Mouse (Mus musculus) liver (tissue): ENCODE results near the gene Efna2.

Experiments
- DNase-seq: peaks from one replicate; pipeline ENCODE4 v3.0.0-alpha.2; 2020; ENCODE audit warnings: mixed read lengths

The Efna2 gene

GRCm38 (mm10) chr10:80142530-80142925 lies 36.8 kb upstream of the Efna2 start:
- DNase-seq: peak; percentile 76

GRCm38 (mm10) chr10:80143664-80144063 lies 35.6 kb upstream of the Efna2 start:
- no peak for DNase-seq

- DNase-seq: no peak
Measured at GRCm38 (mm10) chr10:80144159-80144558, 35.1 kb upstream of the Efna2 start.

- peak; percentile 81 for DNase-seq
Measured at GRCm38 (mm10) chr10:80144864-80145838, 34.1 kb upstream of the Efna2 start.

- DNase-seq: peak; percentile 75
Measured at GRCm38 (mm10) chr10:80145896-80146295, 33.4 kb upstream of the Efna2 start.

- no peak for DNase-seq
Measured at GRCm38 (mm10) chr10:80146568-80147011, 32.7 kb upstream of the Efna2 start.

GRCm38 (mm10) chr10:80147146-80147718 lies 32.0 kb upstream of the Efna2 start:
- DNase-seq: peak; percentile 76

- DNase-seq: peak; percentile 88
Measured at GRCm38 (mm10) chr10:80147719-80148601, 31.3 kb upstream of the Efna2 start, which contains the start of gene Midn. Midn (plus strand) TSS chr10:80148272.

GRCm38 (mm10) chr10:80148610-80149290 lies 30.5 kb upstream of the Efna2 start:
- DNase-seq: peak; percentile 93

GRCm38 (mm10) chr10:80149291-80150225 lies 29.7 kb upstream of the Efna2 start:
- DNase-seq: peak; percentile 97

- peak; percentile 68 for DNase-seq
Measured at GRCm38 (mm10) chr10:80150226-80151210, 28.8 kb upstream of the Efna2 start.

GRCm38 (mm10) chr10:80151211-80152034 lies 27.9 kb upstream of the Efna2 start:
- DNase-seq: peak; percentile 62

GRCm38 (mm10) chr10:80152071-80152872 lies 27.0 kb upstream of the Efna2 start:
- no peak for DNase-seq

GRCm38 (mm10) chr10:80152873-80153260 lies 26.4 kb upstream of the Efna2 start:
- no peak for DNase-seq

GRCm38 (mm10) chr10:80153713-80154112 lies 25.6 kb upstream of the Efna2 start:
- peak; percentile 61 for DNase-seq

GRCm38 (mm10) chr10:80154384-80154783 lies 24.9 kb upstream of the Efna2 start:
- no peak for DNase-seq

GRCm38 (mm10) chr10:80155277-80155676 lies 24.0 kb upstream of the Efna2 start:
- no peak for DNase-seq
